In genomic region chr3:30899407-30899806, GRCm38 (mm10) we compare ENCODE assay signal across 21 mouse cellular contexts. TPM values are rescaled to one million over a fixed set of nuclear protein-coding genes. Genes with fewer than 3 reads are reported as not detected.
DNase-seq lines count a peak whose midpoint lies in the region; TF ChIP-seq lines count a peak whose summit lies in the region.
"Had no signal": no experiment of that assay in that cellular context is flagged by ENCODE, and none has a peak within 500 bp of the region (broad histone marks: within the 10 kb centered on the region; RNA-seq: fewer than 3 reads in every experiment).

No protein-coding gene starts in this region.

- no peak for TF ChIP-seq CTCF in kidney, adult 2 months (conservative IDR thresholded peaks at IDR 0.05; ENCODE audit: insufficient read depth, insufficient read length, low read depth, low read length)
- TF ChIP-seq CTCF in layer of hippocampus, adult 2 months (conservative IDR thresholded peaks at IDR 0.05) = no peak

- H3K36me3 ChIP-seq in kidney, adult 2 months (ENCODE audit: control insufficient read depth, insufficient read depth, low read length) = peaks cover 2% of the 10 kb centered on the region; the same call in 1 of the 2 replicates

- peak; percentile 63 for DNase-seq in kidney, adult 2 months
- no peak for DNase-seq in kidney, adult 18-20 months
- DNase-seq in kidney, adult 9 months = peak; percentile 59
- DNase-seq in kidney, postnatal 4 days = no peak
- peak; percentile 26 for DNase-seq in kidney, postnatal 14 days
- peak; percentile 18 to 54 for DNase-seq in kidney, postnatal 25 days
- DNase-seq in frontal cortex, postnatal 25 days (ENCODE audit: low spot score in 2 of 2) = no peak
- DNase-seq in layer of hippocampus, adult 2 months (ENCODE audit: low spot score in 2 of 2) = no peak
- DNase-seq: adrenal gland, adult 2 months; adrenal gland, postnatal 10 days; adrenal gland, postnatal 25 days; cerebellum, adult 11 months; cerebellum, adult 18-20 months; cerebellum, adult 8-10 months; cerebellum, adult 9-11 months; cerebellum, postnatal 14 days had no signal

- 55% methylated on average over 8 of the region's 8 CpGs for WGBS in kidney, adult 2 months

- H3K27me3 ChIP-seq in kidney, adult 2 months (replicated peaks; ENCODE audit: control insufficient read depth, insufficient read depth, low read length) = no peaks in the 10 kb centered on the region
- H3K27me3 ChIP-seq: embryonic facial prominence, embryonic 12.5 days; forebrain, embryonic 13.5 days; forebrain, embryonic 15.5 days had no signal

- H3K4me1 ChIP-seq in kidney, adult 2 months (ENCODE audit: control insufficient read depth, insufficient read depth, low read length) = 0 out of 2 replicates have a peak, but pooled peaks cover 5% of the 10 kb centered on the region
- H3K4me1 ChIP-seq: embryonic facial prominence, embryonic 10.5 days; embryonic facial prominence, embryonic 12.5 days; forebrain, embryonic 13.5 days; forebrain, embryonic 15.5 days had no signal

- H3K27ac ChIP-seq in kidney, adult 2 months (ENCODE audit: insufficient read depth, low read depth, low read length) = no peak overlapping the region
- no peak overlapping the region for H3K27ac ChIP-seq in layer of hippocampus, adult 2 months
- H3K27ac ChIP-seq: embryonic facial prominence, embryonic 10.5 days; embryonic facial prominence, embryonic 12.5 days; forebrain, embryonic 13.5 days; forebrain, embryonic 15.5 days had no signal

- H3K4me3 ChIP-seq in kidney, adult 2 months (ENCODE audit: insufficient read depth, low read depth, low read length) = no peak overlapping the region
- no peak overlapping the region for H3K4me3 ChIP-seq in layer of hippocampus, adult 2 months
- H3K4me3 ChIP-seq: embryonic facial prominence, embryonic 10.5 days; embryonic facial prominence, embryonic 12.5 days; forebrain, embryonic 13.5 days; forebrain, embryonic 15.5 days had no signal

- no peak for TF ChIP-seq POLR2A in kidney, adult 2 months (IDR thresholded peaks at IDR 0.05; ENCODE audit: low read depth, low read length)

RNA-seq across cellular contexts. Expression of gene Gpr160, which starts 43.7 kb away (rescaled TPM):
- polyA plus RNA-seq in kidney, adult 2 months (2012; rRNA removed) = 38.3 and 40.1 TPM in 2 replicates
- total RNA-seq in layer of hippocampus, adult 2 months (2021) = under 1 TPM; 0.37 to 0.79 TPM
- total RNA-seq: MEL had no signal

Comparison
In these comparisons a context has a peak if more than half of its experiments do, and no peak if none do; other contexts are left out.
1. DNase-seq: peak in kidney, adult 2 months (single experiment), kidney, adult 9 months (single experiment), kidney, postnatal 14 days (single experiment) and kidney, postnatal 25 days (2 of 2); none in kidney, adult 18-20 months (single experiment), kidney, postnatal 4 days (0 of 2), frontal cortex, postnatal 25 days (0 of 2) and layer of hippocampus, adult 2 months (0 of 2).